Mouse (Mus musculus) ovary, postnatal 14 days (tissue): ENCODE measurements around the gene Ces5a.
"Not testable (repeated sequence)": the region's sequence is repeated elsewhere in the genome, so short reads cannot be mapped to it uniquely, and the experiment has no call there.

ENCODE experiments used
- DNase-seq: peaks from one replicate; pipeline ENCODE4 v3.0.0; 2022; ENCODE audit warnings: low spot score

The Ces5a gene

DNA sequence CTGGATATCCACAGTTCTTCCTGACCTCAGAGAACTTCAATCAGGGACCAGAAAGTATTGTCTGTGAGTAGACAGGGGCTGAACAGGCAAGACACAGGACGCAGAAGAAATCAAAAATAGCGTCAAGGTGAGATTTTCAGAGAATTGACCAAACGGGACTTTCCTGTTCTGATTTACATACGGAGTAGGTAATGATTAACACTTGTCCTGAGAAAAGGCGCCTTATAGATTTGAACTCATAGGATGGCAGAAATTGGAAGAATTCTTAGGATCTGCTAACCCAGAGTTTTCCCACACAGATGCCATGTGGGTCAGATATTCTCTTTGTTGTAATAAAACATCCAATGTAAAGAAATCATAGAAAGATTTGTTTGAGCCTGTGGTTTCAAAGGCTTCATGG, at the start of gene Ces5a:
Gene Ces5a, minus strand, starts transcription at position 101 of the 400 bp plus-strand sequence.
- no peak for DNase-seq

DNA sequence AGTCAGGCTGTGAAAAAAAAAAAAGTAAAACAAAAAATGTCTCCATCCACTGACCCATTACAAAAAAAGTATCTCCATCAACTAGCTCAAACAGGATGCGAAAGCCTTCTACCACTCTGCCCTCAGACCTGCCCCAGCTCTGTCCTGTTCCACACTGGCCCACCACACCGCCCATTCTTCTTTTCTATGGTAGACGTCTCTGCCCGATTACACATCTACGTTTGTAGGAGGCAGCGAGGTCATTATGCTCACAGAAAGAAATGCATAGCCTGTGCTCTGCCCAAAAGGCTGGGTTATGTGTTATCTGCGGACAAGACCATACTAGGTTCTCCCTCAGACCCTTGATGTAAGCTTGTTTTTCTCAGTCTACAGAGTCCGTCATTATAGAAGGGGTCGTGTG, 37.2 kb upstream of the Ces5a start:
- DNase-seq = no peak

DNA sequence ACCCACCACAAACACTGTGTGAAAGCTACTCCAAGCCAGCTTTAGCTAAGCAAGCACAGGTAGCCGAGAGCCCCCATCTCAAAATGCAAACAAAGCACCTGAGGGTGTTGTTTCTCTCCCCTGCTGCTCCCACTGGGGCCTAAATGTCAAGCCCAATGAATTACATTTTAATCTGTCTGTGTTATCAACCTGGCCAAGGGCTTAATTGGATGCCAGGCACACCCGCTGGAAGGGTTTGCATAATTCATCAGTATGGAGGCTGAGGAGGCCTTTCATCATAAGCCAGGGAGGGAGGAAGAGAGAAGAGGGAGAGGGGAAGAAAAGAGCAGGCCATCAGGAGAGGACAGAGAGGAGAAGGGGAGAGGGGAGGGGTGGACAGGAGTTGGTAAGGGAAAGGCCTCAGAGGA, 36.5 kb upstream of the Ces5a start:
- no peak for DNase-seq

DNA sequence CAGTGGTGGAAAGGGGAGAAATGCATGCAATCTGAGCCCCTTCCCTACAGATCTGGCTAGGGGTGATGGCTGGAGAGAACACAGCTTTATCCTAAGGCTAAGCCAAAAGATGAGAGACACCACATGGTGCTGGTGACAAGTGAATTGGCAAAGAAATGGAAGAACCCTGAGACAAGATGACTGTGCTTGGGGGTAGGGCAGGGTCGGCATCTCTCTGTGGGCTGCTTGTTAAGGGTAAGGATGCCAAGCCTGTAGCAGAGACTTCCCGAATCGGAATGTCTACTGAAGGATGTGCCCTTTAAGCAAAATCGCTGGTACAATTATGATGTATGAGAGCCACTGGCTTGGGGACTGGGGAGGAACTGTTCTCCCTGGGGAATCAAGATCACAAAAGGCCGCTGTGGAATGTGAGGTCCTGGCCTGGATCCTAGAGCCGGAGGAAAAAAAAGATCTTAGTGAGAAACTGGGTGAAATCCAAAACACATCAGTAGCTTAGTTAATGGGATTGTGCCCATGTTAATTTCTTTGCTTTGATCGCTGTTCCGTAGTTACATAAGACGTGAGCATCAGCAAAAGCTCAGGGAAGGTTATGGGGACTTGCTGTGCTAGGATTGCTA, 35.8 kb upstream of the Ces5a start:
- DNase-seq = no peak

DNA sequence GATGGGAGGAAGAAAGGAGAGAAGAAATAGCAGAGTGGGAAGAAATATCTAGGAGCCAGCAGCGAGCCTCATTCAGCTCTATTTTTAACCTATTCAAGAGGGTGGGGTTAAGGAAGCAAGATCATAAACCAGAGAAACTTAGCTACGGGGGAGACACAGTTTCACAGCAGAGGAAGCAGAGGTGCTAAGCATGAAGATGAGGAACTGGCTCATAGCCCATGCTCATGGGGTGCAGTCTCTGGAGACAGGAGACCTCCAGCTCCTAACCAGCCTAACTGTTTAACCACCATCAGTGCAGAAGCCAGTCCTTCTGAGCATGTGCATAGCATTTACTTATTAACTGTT, 34.5 kb upstream of the Ces5a start:
- no peak for DNase-seq

DNA sequence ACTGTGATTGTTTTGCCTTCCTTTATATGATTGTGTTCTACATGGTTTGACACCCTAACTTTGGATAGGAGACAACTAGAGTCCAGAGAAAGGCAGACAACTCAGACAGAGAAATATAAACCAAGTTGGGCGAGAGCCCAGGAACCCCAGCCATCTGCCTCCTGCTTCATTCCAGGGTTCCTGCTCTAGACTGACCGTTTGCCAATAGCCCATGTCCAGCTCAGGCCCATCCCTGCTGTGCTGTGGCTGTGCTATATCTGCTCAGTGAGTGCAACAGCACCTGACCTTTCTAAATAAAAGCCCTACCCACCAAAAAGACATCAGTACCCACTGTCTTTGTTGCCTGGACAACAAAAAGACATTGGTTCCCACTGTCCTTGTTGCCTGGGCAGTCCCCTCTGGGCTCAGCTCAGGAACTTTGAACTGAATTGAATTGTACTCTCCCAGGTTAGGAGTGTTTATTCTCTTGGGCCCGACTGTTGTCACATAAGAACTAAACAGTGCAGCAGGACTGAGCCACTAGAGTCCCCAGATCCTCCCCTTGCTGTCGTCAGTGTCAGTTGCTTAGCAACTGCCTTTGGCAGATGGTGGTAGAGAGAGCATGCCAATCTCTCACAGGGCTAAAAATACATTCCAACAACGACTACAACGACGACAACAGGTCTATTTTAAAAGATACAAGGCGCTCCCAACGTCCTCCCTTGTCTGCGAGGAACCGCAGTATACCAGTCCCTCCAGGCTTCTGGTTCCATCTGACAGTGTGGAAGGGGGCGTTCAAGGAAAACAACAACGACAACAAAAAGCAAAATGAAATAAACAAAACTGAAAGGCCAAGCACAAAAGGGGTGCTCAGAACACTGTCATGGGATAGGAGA, 33.9 kb upstream of the Ces5a start:
- DNase-seq = no peak

DNA sequence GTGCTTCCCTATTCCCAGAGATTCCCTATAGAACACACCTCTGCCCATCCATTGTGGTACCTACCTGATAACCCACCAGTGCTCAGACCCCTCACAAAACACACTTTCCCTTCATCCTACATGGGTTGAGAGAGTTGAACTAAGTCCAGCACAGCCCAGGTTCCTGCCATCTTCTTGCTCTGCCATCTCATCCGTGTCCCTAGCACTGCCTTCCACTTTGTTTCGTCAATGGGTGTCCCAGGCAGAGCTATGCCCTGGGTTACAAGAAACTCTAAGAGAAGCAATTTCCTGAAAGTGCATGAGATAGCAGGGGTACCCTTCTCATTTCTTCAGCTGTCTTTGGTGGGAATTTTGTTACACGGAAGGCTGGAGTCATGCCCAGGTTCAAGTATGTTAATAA, 33.0 kb upstream of the Ces5a start:
- no peak for DNase-seq

DNA sequence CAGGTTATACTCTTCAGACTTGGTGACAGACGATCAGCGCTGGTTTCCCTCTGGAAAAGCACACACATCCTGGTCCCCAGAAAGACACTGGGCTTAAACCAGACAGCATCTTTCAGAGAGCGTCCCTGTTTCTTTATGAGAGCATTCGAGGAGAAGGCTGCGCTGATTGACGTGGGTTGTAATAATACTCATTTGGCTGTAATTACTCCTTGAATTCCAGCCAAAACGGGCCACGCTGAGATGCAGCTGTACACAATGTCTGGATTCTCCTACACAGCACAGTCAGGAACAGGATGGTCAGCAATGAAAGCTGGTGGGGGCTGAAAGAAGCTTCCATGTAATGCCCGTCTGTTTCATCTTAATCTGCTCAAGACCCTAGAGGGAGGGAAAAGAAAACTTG, 31.5 kb upstream of the Ces5a start:
- no peak for DNase-seq

DNA sequence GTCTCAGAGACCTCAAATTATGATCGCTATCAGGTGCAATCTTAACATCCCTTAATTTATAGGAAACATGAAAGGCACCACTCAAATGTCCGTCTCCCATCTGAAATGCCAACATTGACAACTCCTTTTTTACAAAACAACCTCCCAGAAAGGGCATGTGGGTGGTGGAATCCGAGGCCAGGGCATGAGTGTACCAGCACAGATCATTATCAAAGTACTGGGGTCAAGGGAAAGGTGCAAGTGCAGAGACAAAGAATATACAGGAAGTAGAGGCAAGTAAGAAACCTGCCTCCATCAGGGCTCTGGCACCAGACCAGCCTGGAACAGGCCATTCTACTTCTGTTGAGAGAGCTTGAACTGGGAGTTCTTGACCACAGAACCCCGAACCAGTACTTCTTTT, 29.0 kb upstream of the Ces5a start:
- no peak for DNase-seq

DNA sequence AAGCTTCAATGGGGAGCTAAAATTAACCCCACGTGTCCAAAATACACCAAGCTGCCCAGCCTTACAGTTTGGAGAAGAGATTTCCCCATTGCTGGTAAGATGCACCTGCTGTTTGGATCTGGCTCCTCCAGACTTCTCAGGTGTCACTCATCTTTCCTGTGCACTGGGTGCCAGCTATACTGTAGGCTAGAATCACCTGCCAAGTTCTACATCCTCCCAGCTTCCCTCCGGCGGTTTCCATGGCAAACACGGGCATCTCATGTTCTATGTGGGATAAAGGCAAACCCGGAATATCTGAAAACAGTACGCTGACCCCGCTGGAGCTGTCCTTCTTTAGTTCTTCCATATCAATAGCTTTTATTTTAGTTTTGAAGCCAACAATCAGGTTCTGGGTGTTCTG, 27.9 kb upstream of the Ces5a start:
- no peak for DNase-seq

DNA sequence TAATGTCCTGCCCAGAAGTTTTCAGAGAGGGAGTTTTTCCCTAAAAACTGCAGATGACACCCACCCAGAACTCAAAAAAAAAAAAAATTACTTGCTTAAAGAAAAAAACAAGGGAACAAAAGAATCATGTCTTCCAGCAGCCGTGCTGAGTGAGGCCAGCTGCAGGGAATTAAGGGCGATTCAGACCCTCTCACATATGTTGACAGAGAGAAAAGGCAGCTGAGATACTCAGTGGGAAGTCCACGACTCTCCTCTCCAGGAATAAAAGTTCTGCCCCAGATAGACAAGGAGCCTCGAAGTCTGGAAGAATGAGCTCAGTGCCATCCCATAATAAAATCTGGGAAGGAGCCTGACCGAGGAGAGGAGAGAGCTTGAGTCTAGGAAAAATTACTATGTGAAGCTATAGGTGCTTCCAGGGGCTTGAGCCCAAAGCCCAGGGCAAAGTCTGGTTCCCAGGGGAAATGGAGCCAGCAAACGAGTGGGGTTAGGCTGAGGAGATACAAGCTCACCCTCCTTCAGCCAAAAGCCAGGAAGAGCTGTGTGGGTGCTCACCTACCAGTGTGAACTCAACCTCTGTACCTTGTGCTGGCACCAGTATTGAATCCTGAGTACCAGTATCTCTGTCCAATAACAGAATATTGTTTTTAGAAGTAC, 27.1 kb upstream of the Ces5a start:
- DNase-seq = no peak

DNA sequence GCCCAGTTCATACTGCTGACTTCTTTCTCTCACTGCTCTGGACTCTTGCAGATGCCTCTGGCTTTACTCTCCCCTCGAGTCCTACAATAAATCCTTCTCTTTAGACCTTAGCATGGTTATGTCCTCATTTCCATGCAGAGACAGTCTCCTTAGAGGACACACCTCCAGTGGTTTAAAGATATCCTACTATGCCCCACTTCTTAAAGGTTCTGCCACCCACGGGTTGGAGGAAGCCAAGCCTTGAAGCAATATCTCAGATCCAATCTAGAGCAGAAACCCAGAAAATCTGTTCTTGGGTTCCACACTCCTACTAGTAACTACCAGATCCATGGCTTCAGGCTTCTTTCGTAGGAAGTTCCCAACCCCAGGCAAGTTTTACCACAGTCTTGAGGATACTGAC, 25.6 kb upstream of the Ces5a start:
- no peak for DNase-seq

DNA sequence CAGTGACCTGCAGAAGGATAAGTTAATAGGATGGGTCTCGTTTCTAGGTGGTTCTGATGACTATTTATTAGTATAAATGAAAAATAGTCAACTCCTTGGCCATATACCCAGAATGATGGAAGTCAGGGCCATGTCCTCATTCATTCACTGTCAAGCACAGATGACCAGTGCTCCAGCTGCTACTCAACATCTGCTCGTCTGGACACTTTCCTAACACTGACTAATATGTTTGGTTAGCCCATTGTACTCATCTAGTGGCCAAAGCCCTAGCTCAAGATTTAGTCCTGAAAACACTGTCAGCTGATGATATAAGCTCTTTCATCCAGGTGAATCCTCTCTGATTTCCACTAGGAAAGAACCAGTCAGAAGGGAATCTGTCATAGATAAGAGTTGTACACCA, 24.1 kb upstream of the Ces5a start:
- no peak for DNase-seq

DNA sequence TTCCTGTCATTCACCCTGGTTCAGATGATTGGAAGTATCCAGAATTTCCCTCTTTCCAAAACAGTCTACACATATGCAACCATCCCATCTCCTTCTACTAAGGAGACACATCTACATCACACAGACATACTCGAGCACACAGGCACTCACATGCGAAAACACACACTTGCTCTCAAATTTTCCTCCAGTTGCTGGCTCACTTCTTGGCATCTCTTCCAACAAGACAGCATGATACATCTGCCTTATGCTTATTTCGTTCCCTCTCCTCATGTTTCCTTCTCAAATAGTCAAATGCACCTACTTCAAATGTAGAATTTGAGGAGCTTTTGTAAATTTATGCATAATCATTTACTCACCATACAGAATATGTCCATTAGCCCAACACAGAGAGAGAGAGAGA, 33.0 kb downstream of the Ces5a start:
- no peak for DNase-seq

DNA sequence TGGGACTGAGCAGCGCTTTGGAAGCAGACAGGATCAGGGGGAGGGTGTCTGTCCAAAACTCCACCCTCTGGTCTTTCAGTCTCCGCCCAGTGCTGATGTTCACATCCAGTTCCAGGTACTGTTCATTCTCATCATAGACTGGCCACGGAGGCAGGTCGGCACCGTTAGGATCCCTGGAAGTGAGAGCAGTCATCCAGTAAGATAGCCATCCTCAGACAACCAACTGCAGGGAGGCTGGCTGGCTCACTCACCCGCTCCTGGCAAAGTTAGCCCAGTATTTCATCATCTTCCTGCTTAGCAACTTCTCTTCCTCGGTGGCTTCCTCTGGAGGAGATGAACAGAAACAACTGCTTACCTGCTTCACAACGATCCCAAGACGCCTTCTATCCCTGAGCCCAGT, 36.2 kb downstream of the Ces5a start:
- no peak for DNase-seq

DNA sequence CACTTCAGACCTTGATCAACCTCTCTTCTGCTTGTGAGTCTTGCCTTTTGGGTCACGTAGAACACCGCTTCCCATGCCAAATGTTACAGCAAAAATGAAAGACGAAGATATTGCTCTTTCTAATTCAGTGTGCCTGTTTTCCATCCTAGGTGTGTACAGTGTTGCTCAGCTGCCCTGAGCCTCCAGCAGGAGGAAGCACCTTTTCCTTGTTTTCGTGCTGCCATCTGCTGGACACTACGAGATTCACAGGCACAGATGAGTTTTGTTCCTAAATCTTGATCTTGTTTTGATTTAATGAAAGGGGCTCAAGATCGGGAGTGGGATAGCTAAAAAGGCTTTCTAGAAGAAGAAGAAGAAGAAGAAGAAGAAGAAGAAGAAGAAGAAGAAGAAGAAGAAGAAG, 40.3 kb downstream of the Ces5a start:
- peak; percentile 38 for DNase-seq

DNA sequence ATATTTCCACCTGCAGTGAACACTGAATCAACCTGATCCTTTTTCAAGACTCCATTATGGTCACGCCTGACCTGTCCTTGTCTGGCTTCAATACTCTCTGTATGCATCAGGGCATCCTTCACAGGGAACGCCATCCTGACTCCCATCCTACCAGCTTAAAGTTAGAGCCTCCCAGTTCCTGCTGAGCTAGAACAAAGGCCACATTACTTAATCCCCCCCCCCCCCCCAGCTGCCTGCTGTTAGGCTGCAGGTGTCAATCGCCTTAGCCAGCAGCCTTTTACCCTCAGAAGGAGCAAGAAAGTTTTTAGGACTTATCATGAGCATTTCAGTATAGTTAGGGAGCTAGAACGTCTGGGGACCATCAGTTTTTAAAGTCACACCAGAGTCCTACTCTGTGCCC, 46.9 kb downstream of the Ces5a start:
- no peak for DNase-seq

DNA sequence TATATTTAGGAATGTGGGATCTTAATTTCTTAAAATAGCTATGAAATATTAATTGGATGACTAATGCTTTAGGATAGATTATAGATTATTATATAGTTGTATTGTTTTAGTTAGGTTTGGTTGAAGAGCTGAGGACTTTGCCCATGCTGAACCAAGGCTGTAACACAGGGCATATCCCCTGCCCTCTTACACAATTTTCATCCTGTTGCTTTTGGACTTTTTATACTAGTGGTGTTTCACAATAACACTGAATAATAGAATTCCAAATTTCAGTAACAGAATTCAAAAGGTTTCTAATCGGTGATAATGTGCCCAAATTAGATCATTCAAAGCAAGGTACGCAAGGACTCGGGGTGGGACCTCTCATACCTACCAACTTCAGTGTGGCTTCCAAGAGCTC, 57.4 kb downstream of the Ces5a start:
- no peak for DNase-seq

DNA sequence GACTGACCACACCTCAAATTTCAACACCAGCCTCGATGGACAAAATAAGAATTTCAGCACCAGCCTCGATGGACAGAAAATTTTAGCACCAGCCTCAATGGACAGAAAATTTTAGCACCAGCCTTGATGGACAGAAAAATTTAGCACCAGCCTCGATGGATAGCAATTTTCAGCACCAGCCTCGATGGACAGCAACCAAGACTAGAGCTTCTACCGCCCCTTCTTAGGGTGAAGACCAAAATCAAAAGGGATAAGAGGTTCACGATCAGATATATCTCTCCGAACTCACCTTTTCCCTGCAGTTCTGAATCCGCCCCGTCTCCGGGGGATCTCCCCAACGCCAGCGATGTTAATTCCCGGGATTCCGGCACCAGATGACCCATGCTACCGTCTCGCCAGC, 65.9 kb downstream of the Ces5a start:
- DNase-seq = not testable (repeated sequence)

DNA sequence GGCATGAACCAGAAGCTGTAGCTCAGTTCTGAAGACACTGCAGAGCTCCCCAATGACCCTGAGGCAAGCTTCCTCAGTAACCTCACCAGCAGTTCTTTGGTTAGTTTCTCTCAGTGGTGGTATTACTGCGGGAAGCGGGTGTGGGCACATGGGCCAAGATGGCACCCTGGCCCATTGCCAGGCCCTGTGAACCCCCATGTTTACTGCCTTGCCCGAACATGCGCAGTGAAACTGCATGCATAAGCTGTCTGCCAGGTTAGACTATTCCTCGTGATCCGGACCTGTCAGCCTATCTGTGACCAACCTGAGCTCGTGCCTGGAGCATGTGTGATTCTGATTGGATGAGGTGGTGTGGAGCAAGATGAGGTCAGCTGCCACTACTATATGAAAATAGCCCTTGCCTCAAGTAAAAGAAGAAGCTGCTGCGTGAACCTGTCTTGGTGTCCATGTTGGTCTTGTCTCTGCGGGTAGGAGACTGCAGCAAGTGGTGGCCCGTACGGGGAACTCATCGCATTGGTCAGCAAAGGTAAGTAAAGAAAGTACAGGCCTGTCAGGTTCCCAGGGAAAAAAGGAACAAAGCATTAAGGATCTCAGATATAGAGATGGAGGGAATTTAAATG, 81.3 kb downstream of the Ces5a start:
- DNase-seq = no peak
